Mouse (Mus musculus) thymus, adult 2 months (tissue): Measurements from ENCODE around the gene Rcvrn.

Experiments used
- CTCF ChIP-seq: fragments of 200-500 bp; IDR thresholded peaks from 2 replicates; pipeline ENCODE4 v1.5.1; 2012; ENCODE audit warnings: mild to moderate bottlenecking, control low read depth, low read length, moderate library complexity, borderline replicate concordance; ENCODE audit not compliant: control insufficient read depth, poor library complexity, insufficient read depth; ENCODE audit errors: extremely low read depth
- POLR2A ChIP-seq: fragments of 200-500 bp; IDR thresholded peaks from 2 replicates; pipeline ENCODE4 v1.6.1; 2012; ENCODE audit warnings: mild to moderate bottlenecking, low read length, control low read depth, moderate library complexity; ENCODE audit not compliant: control insufficient read depth, poor library complexity, insufficient read depth; ENCODE audit errors: extremely low read depth

GRCm38 (mm10) chr11:67712976-67713375, 17.9 kb downstream of the Rcvrn start:
- no peak for TF ChIP-seq CTCF
- TF ChIP-seq POLR2A: no peak
